In the genomic region with DNA sequence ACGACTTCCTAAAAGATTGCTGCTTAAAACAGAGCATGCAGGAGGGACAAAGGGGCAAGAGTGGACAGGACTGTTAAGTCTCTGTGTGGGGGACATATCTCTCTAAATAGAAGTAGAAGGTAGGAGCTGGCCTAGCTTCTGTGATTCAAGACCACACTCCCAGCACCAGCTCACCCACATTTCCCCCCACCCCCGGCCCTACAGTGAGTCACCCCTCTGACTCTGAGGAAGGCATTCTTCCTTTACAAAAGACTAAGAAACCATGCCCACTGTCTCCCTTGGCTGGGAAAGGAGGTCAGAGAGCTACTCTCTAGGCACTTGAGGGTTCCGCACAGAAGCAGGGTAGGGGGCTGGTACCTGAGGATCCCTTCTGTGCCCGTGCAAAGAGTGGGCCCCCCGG, we compare ENCODE assay signal across 23 mouse cellular contexts. TPM values are rescaled to one million over a fixed set of nuclear protein-coding genes. Genes with fewer than 3 reads are reported as not detected.
DNase-seq lines count a peak whose midpoint lies in the region; ATAC-seq and TF ChIP-seq lines count a peak whose summit lies in the region.
"Had no signal": no experiment of that assay in that cellular context is flagged by ENCODE, and none has a peak within 500 bp of the region (broad histone marks: within the 10 kb centered on the region; RNA-seq: fewer than 3 reads in every experiment).

No protein-coding gene starts in this region.

- TF ChIP-seq EP300 in stomach, postnatal 0 days (optimal IDR thresholded peaks at IDR 0.05): no peak

- H3K36me3 ChIP-seq in stomach, postnatal 0 days (ENCODE audit: control insufficient read depth, insufficient read depth, low read length): no peaks in the 10 kb centered on the region
- H3K36me3 ChIP-seq: embryonic facial prominence, embryonic 15.5 days; forebrain, embryonic 12.5 days; G1E; heart, embryonic 13.5 days; hindbrain, embryonic 12.5 days had no signal

- WGBS in stomach, postnatal 0 days: 70% methylated on average over 5 of the region's 5 CpGs

- H3K4me1 ChIP-seq in stomach, postnatal 0 days (replicated peaks; ENCODE audit: control insufficient read depth, insufficient read depth): no peaks in the 10 kb centered on the region
- H3K4me1 ChIP-seq: embryonic facial prominence, embryonic 15.5 days; heart, embryonic 13.5 days; hindbrain, embryonic 12.5 days had no signal

- ATAC-seq in frontal cortex, adult (ENCODE audit: low TSS enrichment): peak; percentile 83
- ATAC-seq in inflammation-experienced regulatory T-cells, adult 6 months: no peak
- ATAC-seq in stomach, postnatal 0 days (ENCODE audit: low FRiP score, low TSS enrichment): no peak
- ATAC-seq: forebrain, embryonic 16.5 days; hindbrain, embryonic 16.5 days had no signal

- H3K9ac ChIP-seq in stomach, postnatal 0 days (ENCODE audit: low read length): no peak overlapping the region
- H3K9ac ChIP-seq: embryonic facial prominence, embryonic 15.5 days; forebrain, embryonic 12.5 days; heart, embryonic 13.5 days; hindbrain, embryonic 12.5 days had no signal

- no peak overlapping the region for H3K4me2 ChIP-seq in stomach, postnatal 0 days (replicated peaks; ENCODE audit: low read depth)
- H3K4me2 ChIP-seq: embryonic facial prominence, embryonic 15.5 days; forebrain, embryonic 12.5 days; heart, embryonic 13.5 days; hindbrain, embryonic 12.5 days had no signal

- H3K4me3 ChIP-seq in stomach, postnatal 0 days (ENCODE audit: low read depth, low read length): no peak overlapping the region
- H3K4me3 ChIP-seq: embryonic facial prominence, embryonic 15.5 days; forebrain, embryonic 12.5 days; gastrocnemius, adult 2 months; heart, embryonic 13.5 days; hindbrain, embryonic 12.5 days had no signal

- no peak for DNase-seq in frontal cortex, postnatal 10 days (ENCODE audit: low spot score in 2 of 2)
- peak; percentile 18 for DNase-seq in right cerebral cortex, adult 18-20 months
- no peak for DNase-seq in right cerebral cortex, postnatal 25 days
- peak; percentile 61 for DNase-seq in brain, adult 2 months (ENCODE audit: low read depth, low spot score)
- no peak for DNase-seq in stomach, postnatal 0 days (ENCODE audit: low spot score)
- DNase-seq: adrenal gland, adult 2 months; adrenal gland, postnatal 25 days; cerebellum, adult 2 months; cerebellum, postnatal 10 days; gastrocnemius, adult 2 months; gastrocnemius, postnatal 25 days; heart, postnatal 10 days; heart, postnatal 4 days; kidney, adult 11 months had no signal

- no peak overlapping the region for H3K27ac ChIP-seq in stomach, postnatal 0 days (replicated peaks)
- H3K27ac ChIP-seq: embryonic facial prominence, embryonic 15.5 days; forebrain, embryonic 12.5 days; gastrocnemius, adult 2 months; heart, embryonic 13.5 days; hindbrain, embryonic 12.5 days had no signal

- no peaks in the 10 kb centered on the region for H3K9me3 ChIP-seq in stomach, postnatal 0 days (ENCODE audit: control insufficient read depth, low read length)
- H3K9me3 ChIP-seq: embryonic facial prominence, embryonic 15.5 days; forebrain, embryonic 12.5 days; G1E; heart, embryonic 13.5 days; hindbrain, embryonic 12.5 days had no signal

- no peaks in the 10 kb centered on the region for H3K27me3 ChIP-seq in stomach, postnatal 0 days (ENCODE audit: control insufficient read depth, insufficient read depth, low read length)
- H3K27me3 ChIP-seq: embryonic facial prominence, embryonic 15.5 days; forebrain, embryonic 12.5 days; hindbrain, embryonic 12.5 days had no signal

- TF ChIP-seq CTCF in stomach, postnatal 0 days (IDR thresholded peaks at IDR 0.05; ENCODE audit: low read depth): no peak

RNA-seq across cellular contexts. Expression of a gene that starts 23.7 kb away (rescaled TPM):
- not detected for polyA plus RNA-seq in inflammation-experienced regulatory T-cells, adult 6 months (2017; shearing (Covaris generic))
- polyA plus RNA-seq in stomach, postnatal 0 days (2015; fragmentation: Nextera tagmentation; extraction: Ambion mirVana): 0.02 TPM in 2 replicates
- polyA plus RNA-seq: heart, embryonic 13.5 days had no signal

RNA-seq across cellular contexts. Expression of a gene that starts 34.7 kb away (rescaled TPM):
- 100 to 1,000 TPM; 216 to 323 (median 255) TPM for polyA plus RNA-seq in inflammation-experienced regulatory T-cells, adult 6 months (2017; shearing (Covaris generic))
- 122 and 123 TPM in 2 replicates for polyA plus RNA-seq in stomach, postnatal 0 days (2015; fragmentation: Nextera tagmentation; extraction: Ambion mirVana)

RNA-seq across cellular contexts. Expression of a gene that starts 45.3 kb away (rescaled TPM):
- not detected for polyA plus RNA-seq in inflammation-experienced regulatory T-cells, adult 6 months (2017; shearing (Covaris generic))
- polyA plus RNA-seq in stomach, postnatal 0 days (2015; fragmentation: Nextera tagmentation; extraction: Ambion mirVana): 0.29 and 0.53 TPM in 2 replicates
- polyA plus RNA-seq: G1E had no signal

Comparison
In these comparisons a context has a peak if more than half of its experiments do, and no peak if none do; other contexts are left out.
1. DNase-seq: peak in right cerebral cortex, adult 18-20 months (single experiment) and brain, adult 2 months (single experiment); none in frontal cortex, postnatal 10 days (0 of 2), right cerebral cortex, postnatal 25 days (single experiment) and stomach, postnatal 0 days (single experiment).